Mouse (Mus musculus) bone marrow, adult 2 months (tissue): Measurements from ENCODE around the gene Aldoart2. TPM values are rescaled to one million over a fixed set of nuclear protein-coding genes. Genes with fewer than 3 reads are reported as not detected.
"Not testable (repeated sequence)": the region's sequence is repeated elsewhere in the genome, so short reads cannot be mapped to it uniquely, and the experiment has no call there.

ENCODE experiments used
- H3K27ac ChIP-seq: fragments of 200-500 bp; 2 replicates; pipeline ENCODE4 v1.5.1; 2012; ENCODE audit warnings: low read depth, mild to moderate bottlenecking, control low read depth, inconsistent platforms, low read length; ENCODE audit not compliant: control insufficient read depth, poor library complexity, insufficient read depth
- H3K4me1 ChIP-seq: fragments of 200-500 bp; 2 replicates; pipeline ENCODE4 v1.6.1; 2011; ENCODE audit warnings: low read length; ENCODE audit not compliant: control insufficient read depth, insufficient read depth
- H3K4me3 ChIP-seq: fragments of 200-500 bp; replicated peaks from 2 replicates; pipeline ENCODE3; 2011; ENCODE audit warnings: mild to moderate bottlenecking, low read depth, low read length, control low read depth; ENCODE audit not compliant: control insufficient read depth
- CTCF ChIP-seq: fragments of 200-500 bp; IDR thresholded peaks from 2 replicates; pipeline ENCODE4 v1.5.1; 2011; ENCODE audit warnings: low read length, control low read depth; ENCODE audit not compliant: control insufficient read depth, insufficient read depth
- POLR2A ChIP-seq: fragments of 200-500 bp; IDR thresholded peaks from 2 replicates; pipeline ENCODE4 v1.6.1; 2011; ENCODE audit warnings: low read depth, mild to moderate bottlenecking, control low read depth, low read length, borderline replicate concordance; ENCODE audit not compliant: control insufficient read depth
- WGBS: fragments of 180-500 bp; shearing (Covaris S2); methylation state at CpG from one replicate; pipeline ENCODE4 v1.1.7; 2018; 5-methylcytosine and 5-hydroxymethylcytosine counted together
- polyA plus RNA-seq: library from polyadenylated mRNA; stranded (reverse); fragments of >200 nt; gene quantifications from 2 replicates; pipeline ENCODE4 v1.2.4, GENCODE M21; 2011; ENCODE audit warnings: low replicate concordance; ENCODE audit not compliant: missing spikeins, insufficient read depth, insufficient read length

The Aldoart2 gene
- polyA plus RNA-seq = not detected in 2 replicates

- H3K27ac ChIP-seq = no peak within 1 kb of the TSS
- no peak within 1 kb of the TSS for H3K4me3 ChIP-seq
- TF ChIP-seq POLR2A = no peak
- no peak for TF ChIP-seq CTCF
- 92% methylated on average over 19 of the region's 19 CpGs for WGBS
- no peaks in the 10 kb centered on the region for H3K4me1 ChIP-seq
Measured at GRCm38 (mm10) chr12:55565206-55565605, at the start of gene Aldoart2. Aldoart2 (plus strand) TSS chr12:55565239.

GRCm38 (mm10) chr12:55518061-55518738 is 46.8 kb upstream of the Aldoart2 start:
- no peak overlapping the region for H3K27ac ChIP-seq
- peak; percentile 75 for TF ChIP-seq CTCF
- TF ChIP-seq POLR2A = no peak
- 54% methylated on average over 15 of the region's 15 CpGs for WGBS
- no peak overlapping the region for H3K4me3 ChIP-seq
- H3K4me1 ChIP-seq = no peaks in the 10 kb centered on the region

- H3K27ac ChIP-seq = no peak overlapping the region
- 67% methylated on average over 15 of the region's 15 CpGs for WGBS
- TF ChIP-seq CTCF = no peak
- TF ChIP-seq POLR2A = no peak
- H3K4me1 ChIP-seq = no peaks in the 10 kb centered on the region
- no peak overlapping the region for H3K4me3 ChIP-seq
Measured at GRCm38 (mm10) chr12:55526983-55527752, 37.9 kb upstream of the Aldoart2 start.

- no peak overlapping the region for H3K4me3 ChIP-seq
- WGBS = 17% methylated on average over 14 of the region's 14 CpGs
- H3K4me1 ChIP-seq = peaks cover 3% of the 10 kb centered on the region; the same call in 1 of the 2 replicates
- H3K27ac ChIP-seq = no peak overlapping the region
- TF ChIP-seq POLR2A (no peak), CTCF (no peak)
Measured at GRCm38 (mm10) chr12:55536537-55537135, 28.4 kb upstream of the Aldoart2 start.

- peaks cover 3% of the 10 kb centered on the region; the same call in 1 of the 2 replicates for H3K4me1 ChIP-seq
- no peak overlapping the region for H3K4me3 ChIP-seq
- TF ChIP-seq CTCF = no peak
- TF ChIP-seq POLR2A = no peak
- 74% methylated on average over 7 of the region's 7 CpGs for WGBS
- no peak overlapping the region for H3K27ac ChIP-seq
Measured at GRCm38 (mm10) chr12:55537742-55538141, 27.3 kb upstream of the Aldoart2 start.

- TF ChIP-seq CTCF = no peak
- no peak for TF ChIP-seq POLR2A
- Histone ChIP-seq H3K4me3 (no peak overlapping the region), H3K4me1 (peaks cover 3% of the 10 kb centered on the region; the same call in 1 of the 2 replicates), H3K27ac (no peak overlapping the region)
- 93% methylated on average over 1 of the region's 1 CpGs for WGBS
Measured at GRCm38 (mm10) chr12:55538328-55538971, 26.6 kb upstream of the Aldoart2 start.

- TF ChIP-seq CTCF (no peak), POLR2A (no peak)
- 69% methylated on average over 8 of the region's 8 CpGs for WGBS
- H3K4me3 ChIP-seq = no peak overlapping the region
- no peak overlapping the region for H3K27ac ChIP-seq
- peaks cover 3% of the 10 kb centered on the region; the same call in 1 of the 2 replicates for H3K4me1 ChIP-seq
Measured at GRCm38 (mm10) chr12:55539157-55539556, 25.9 kb upstream of the Aldoart2 start.

- WGBS = 85% methylated on average over 6 of the region's 6 CpGs
- H3K4me3 ChIP-seq, H3K4me1 ChIP-seq, H3K27ac ChIP-seq: not testable (repeated sequence)
Measured at GRCm38 (mm10) chr12:55554901-55555300, 10.1 kb upstream of the Aldoart2 start.
